Mouse (Mus musculus) midbrain, embryonic 14.5 days (tissue): Measurements from ENCODE around the gene Upb1. TPM values are rescaled to one million over a fixed set of nuclear protein-coding genes. Genes with fewer than 3 reads are reported as not detected.
A peak's percentile ranks its signal among the peaks of the same experiment; 100 is the strongest.
"Not testable (repeated sequence)": the region's sequence is repeated elsewhere in the genome, so short reads cannot be mapped to it uniquely, and the experiment has no call there.

ENCODE experiments used
- ATAC-seq: fragments of 200-750 bp; cut with Nextera tagmentation; 2 replicates; pipeline ENCODE4 v1.8.0; 2017; ENCODE audit warnings: moderate number of reproducible peaks, moderate library complexity; ENCODE audit not compliant: low FRiP score, low TSS enrichment
- DNase-seq: peaks from one replicate; pipeline ENCODE4 v3.0.0-alpha.2; 2015
- H3K27ac ChIP-seq: fragments of 300-500 bp; sonication (generic); replicated peaks from 2 replicates; pipeline ENCODE4 v1.5.1; 2014; ENCODE audit warnings: mild to moderate bottlenecking, low read depth, low read length, moderate library complexity
- H3K27me3 ChIP-seq: fragments of 300-500 bp; sonication (generic); 2 replicates; pipeline ENCODE4 v1.6.1; 2014; ENCODE audit warnings: low read length, control low read depth, mixed read lengths; ENCODE audit not compliant: control insufficient read depth, insufficient read depth
- H3K36me3 ChIP-seq: fragments of 300-500 bp; sonication (generic); 2 replicates; pipeline ENCODE4 v1.6.1; 2014; ENCODE audit warnings: low read length, control low read depth; ENCODE audit not compliant: control insufficient read depth, insufficient read depth
- H3K4me1 ChIP-seq: fragments of 300-500 bp; sonication (generic); 2 replicates; pipeline ENCODE4 v1.6.1; 2014; ENCODE audit warnings: mild to moderate bottlenecking, antibody characterized with exemption, low read length, control low read depth; ENCODE audit not compliant: control insufficient read depth, insufficient read depth
- H3K4me2 ChIP-seq: fragments of 300-500 bp; sonication (generic); 2 replicates; pipeline ENCODE4 v1.6.1; 2014; ENCODE audit warnings: mild to moderate bottlenecking, low read length, moderate library complexity
- H3K4me3 ChIP-seq: fragments of 300-500 bp; sonication (generic); replicated peaks from 2 replicates; pipeline ENCODE4 v1.5.1; 2014; ENCODE audit warnings: low read depth, low read length
- H3K9ac ChIP-seq: fragments of 300-500 bp; sonication (generic); replicated peaks from 2 replicates; pipeline ENCODE4 v1.6.1; 2014; ENCODE audit warnings: mild to moderate bottlenecking, low read length, moderate library complexity
- H3K9me3 ChIP-seq: fragments of 300-500 bp; sonication (generic); 2 replicates; pipeline ENCODE4 v1.6.1; 2016; ENCODE audit warnings: low read length, control low read depth, mixed read lengths; ENCODE audit not compliant: control insufficient read depth
- WGBS: fragments of 180-500 bp; shearing (Covaris S2); extraction: QIAGEN DNeasy Blood & Tissue Kit; methylation state at CpG from one replicate; pipeline ENCODE4 v1.1.7; 2014; 5-methylcytosine and 5-hydroxymethylcytosine counted together
- polyA plus RNA-seq: library from polyadenylated mRNA; unstranded; fragments of >200 nt; fragmentation: Nextera tagmentation; extraction: Ambion mirVana; gene quantifications from 2 replicates; pipeline ENCODE4 v1.2.1, GENCODE M21; 2014

Gene Upb1
- polyA plus RNA-seq, 1 experiment from 2014 or later, result 0.11 TPM

GRCm38 (mm10) chr10:75390156-75390555 is 10.8 kb upstream of the Upb1 start:
- Histone ChIP-seq H3K36me3 (no peaks in the 10 kb centered on the region), H3K27me3 (no peaks in the 10 kb centered on the region), H3K4me3 (no peak overlapping the region), H3K9me3 (no peaks in the 10 kb centered on the region), H3K27ac (no peak overlapping the region), H3K4me1 (no peaks in the 10 kb centered on the region), H3K4me2 (no peak overlapping the region), H3K9ac (no peak overlapping the region)
- WGBS, result 80% methylated on average over 2 of the region's 2 CpGs
- no peak for DNase-seq
- no peak for ATAC-seq

- ATAC-seq (no peak), DNase-seq (no peak)
- Histone ChIP-seq H3K9me3 (no peaks in the 10 kb centered on the region), H3K27me3 (no peaks in the 10 kb centered on the region), H3K4me3 (no peak overlapping the region), H3K4me2 (no peak overlapping the region), H3K36me3 (no peaks in the 10 kb centered on the region), H3K27ac (no peak overlapping the region), H3K4me1 (no peaks in the 10 kb centered on the region), H3K9ac (no peak overlapping the region)
- WGBS, result 93% methylated on average over 4 of the region's 4 CpGs
Observed at GRCm38 (mm10) chr10:75390832-75391231, 10.1 kb upstream of the Upb1 start.

- Histone ChIP-seq H3K27me3 (no peaks in the 10 kb centered on the region), H3K9ac (no peak overlapping the region), H3K4me1 (no peaks in the 10 kb centered on the region), H3K27ac (no peak overlapping the region), H3K9me3 (no peaks in the 10 kb centered on the region), H3K4me3 (no peak overlapping the region), H3K36me3 (no peaks in the 10 kb centered on the region), H3K4me2 (no peak overlapping the region)
- ATAC-seq (no peak), DNase-seq (no peak)
- 89% methylated on average over 8 of the region's 8 CpGs for WGBS
Observed at GRCm38 (mm10) chr10:75394796-75395195, 6.1 kb upstream of the Upb1 start.

- H3K27ac ChIP-seq, result no peak overlapping the region
- H3K4me2 ChIP-seq, result no peak overlapping the region
- H3K4me1 ChIP-seq, result no peaks in the 10 kb centered on the region
- no peaks in the 10 kb centered on the region for H3K9me3 ChIP-seq
- WGBS, result 38% methylated on average over 14 of the region's 14 CpGs
- no peak overlapping the region for H3K9ac ChIP-seq
- ATAC-seq, result no peak
- DNase-seq, result peak; percentile 40
- H3K27me3 ChIP-seq, result no peaks in the 10 kb centered on the region
- H3K4me3 ChIP-seq, result no peak overlapping the region
- H3K36me3 ChIP-seq, result no peaks in the 10 kb centered on the region
Observed at GRCm38 (mm10) chr10:75396966-75397365, 3.9 kb upstream of the Upb1 start.

GRCm38 (mm10) chr10:75405916-75406315 is 5.0 kb downstream of the Upb1 start:
- ATAC-seq, result no peak
- 90% methylated on average over 8 of the region's 8 CpGs for WGBS

GRCm38 (mm10) chr10:75406755-75407154 is 5.8 kb downstream of the Upb1 start:
- WGBS, result 53% methylated on average over 13 of the region's 13 CpGs
- Histone ChIP-seq H3K27me3 (no peaks in the 10 kb centered on the region), H3K36me3 (no peaks in the 10 kb centered on the region), H3K9ac (no peak overlapping the region), H3K4me3 (no peak overlapping the region), H3K4me2 (no peak overlapping the region), H3K9me3 (no peaks in the 10 kb centered on the region), H3K27ac (no peak overlapping the region), H3K4me1 (peaks cover 8% of the 10 kb centered on the region; the same call in 1 of the 2 replicates)
- no peak for DNase-seq
- no peak for ATAC-seq

More at GRCm38 (mm10) chr10:75405916-75406315, 5.0 kb downstream of the Upb1 start:
- H3K9me3 ChIP-seq, result no peaks in the 10 kb centered on the region
- no peak for DNase-seq
- H3K4me3 ChIP-seq, result no peak overlapping the region
- H3K9ac ChIP-seq, result no peak overlapping the region
- no peaks in the 10 kb centered on the region for H3K27me3 ChIP-seq
- peaks cover 3% of the 10 kb centered on the region; the same call in 1 of the 2 replicates for H3K4me1 ChIP-seq
- H3K27ac ChIP-seq, result no peak overlapping the region
- no peaks in the 10 kb centered on the region for H3K36me3 ChIP-seq
- no peak overlapping the region for H3K4me2 ChIP-seq

GRCm38 (mm10) chr10:75407741-75408140 is 6.8 kb downstream of the Upb1 start:
- WGBS, result 84% methylated on average over 4 of the region's 4 CpGs

GRCm38 (mm10) chr10:75411343-75412113 is 10.6 kb downstream of the Upb1 start:
- Histone ChIP-seq H3K4me2 (0 out of 2 replicates have a peak overlapping the region, but pooled peaks have one; percentile 13), H3K4me1 (peaks cover 20% of the 10 kb centered on the region), H3K27ac (peak overlapping the region; percentile 37; the same call in 1 of the 2 replicates)
- not testable (repeated sequence) for H3K36me3 ChIP-seq, H3K9me3 ChIP-seq, H3K4me3 ChIP-seq, H3K27me3 ChIP-seq, ATAC-seq, H3K9ac ChIP-seq
- 19% methylated on average over 9 of the region's 10 CpGs for WGBS
- DNase-seq, result peak; percentile 14

More at GRCm38 (mm10) chr10:75407741-75408140, 6.8 kb downstream of the Upb1 start:
- Histone ChIP-seq H3K4me1 (peaks cover 16% of the 10 kb centered on the region), H3K4me3 (no peak overlapping the region), H3K9me3 (no peaks in the 10 kb centered on the region), H3K27me3 (no peaks in the 10 kb centered on the region), H3K36me3 (no peaks in the 10 kb centered on the region), H3K9ac (no peak overlapping the region), H3K4me2 (no peak overlapping the region), H3K27ac (no peak overlapping the region)
- DNase-seq, result no peak
- ATAC-seq, result no peak
